Mouse (Mus musculus) neural tube, embryonic 14.5 days (tissue): ENCODE results near the gene Ranbp10. TPM values are rescaled to one million over a fixed set of nuclear protein-coding genes. Genes with fewer than 3 reads are reported as not detected.
A peak's percentile ranks its signal among the peaks of the same experiment; 100 is the strongest.

ENCODE experiments used
- ATAC-seq: fragments of 200-750 bp; cut with Nextera tagmentation; 2 replicates; pipeline ENCODE4 v1.8.0; 2017; ENCODE audit warnings: low read depth, mild to moderate bottlenecking, moderate TSS enrichment, moderate library complexity
- H3K27ac ChIP-seq: fragments of 300-500 bp; sonication (generic); 2 replicates; pipeline ENCODE4 v1.5.1; 2014; ENCODE audit warnings: low read depth, mild to moderate bottlenecking, control low read depth, low read length, moderate library complexity, mixed read lengths
- H3K27me3 ChIP-seq: fragments of 300-500 bp; sonication (generic); 2 replicates; pipeline ENCODE4 v1.6.1; 2014; ENCODE audit warnings: low read length; ENCODE audit not compliant: control insufficient read depth, insufficient read depth
- H3K36me3 ChIP-seq: fragments of 300-500 bp; sonication (generic); 2 replicates; pipeline ENCODE4 v1.6.1; 2014; ENCODE audit warnings: low read length, mixed read lengths; ENCODE audit not compliant: control insufficient read depth, insufficient read depth
- H3K4me1 ChIP-seq: fragments of 300-500 bp; sonication (generic); 2 replicates; pipeline ENCODE4 v1.6.1; 2014; ENCODE audit warnings: low read length; ENCODE audit not compliant: control insufficient read depth, insufficient read depth
- H3K4me2 ChIP-seq: fragments of 300-500 bp; sonication (generic); 2 replicates; pipeline ENCODE4 v1.6.1; 2014; ENCODE audit warnings: mild to moderate bottlenecking, low read depth, low read length, control low read depth
- H3K4me3 ChIP-seq: fragments of 300-500 bp; sonication (generic); 2 replicates; pipeline ENCODE4 v1.5.1; 2014; ENCODE audit warnings: low read depth, low read length, control low read depth, mixed read lengths
- H3K9ac ChIP-seq: fragments of 300-500 bp; sonication (generic); replicated peaks from 2 replicates; pipeline ENCODE4 v1.6.1; 2014; ENCODE audit warnings: low read depth, mild to moderate bottlenecking, control low read depth, low read length, mixed read lengths
- H3K9me3 ChIP-seq: fragments of 300-500 bp; sonication (generic); 2 replicates; pipeline ENCODE4 v1.6.1; 2016; ENCODE audit warnings: low read length; ENCODE audit not compliant: control insufficient read depth
- WGBS: fragments of 180-500 bp; shearing (Covaris S2); extraction: QIAGEN DNeasy Blood & Tissue Kit; methylation state at CpG from one replicate; pipeline ENCODE4 v1.1.7; 2014; 5-methylcytosine and 5-hydroxymethylcytosine counted together
- polyA plus RNA-seq: library from polyadenylated mRNA; unstranded; fragments of >200 nt; fragmentation: Nextera tagmentation; extraction: Ambion mirVana; gene quantifications from 2 replicates; pipeline ENCODE4 v1.2.1, GENCODE M21; 2014

Gene Ranbp10
- polyA plus RNA-seq, 1 experiment from 2014 or later: 14.7 TPM

GRCm38 (mm10) chr8:105788927-105789326, 38.2 kb downstream of the Ranbp10 start:
- Histone ChIP-seq H3K9me3 (no peaks in the 10 kb centered on the region), H3K27me3 (no peaks in the 10 kb centered on the region), H3K9ac (no peak overlapping the region), H3K4me3 (no peak overlapping the region), H3K4me2 (no peak overlapping the region), H3K27ac (no peak overlapping the region), H3K4me1 (no peaks in the 10 kb centered on the region), H3K36me3 (peaks cover 5% of the 10 kb centered on the region; the same call in 1 of the 2 replicates)
- 67% methylated on average over 4 of the region's 4 CpGs for WGBS
- ATAC-seq: no peak

- no peak overlapping the region for H3K4me2 ChIP-seq
- peaks cover 5% of the 10 kb centered on the region; the same call in 1 of the 2 replicates for H3K36me3 ChIP-seq
- H3K27ac ChIP-seq: no peak overlapping the region
- H3K4me3 ChIP-seq: no peak overlapping the region
- no peaks in the 10 kb centered on the region for H3K4me1 ChIP-seq
- 93% methylated on average over 2 of the region's 2 CpGs for whole genome bisulfite sequencing
- no peak for ATAC-seq
- no peaks in the 10 kb centered on the region for H3K27me3 ChIP-seq
- H3K9me3 ChIP-seq: no peaks in the 10 kb centered on the region
- H3K9ac ChIP-seq: no peak overlapping the region
Observed at GRCm38 (mm10) chr8:105788241-105788640, 38.9 kb downstream of the Ranbp10 start.

- Histone ChIP-seq H3K4me1 (no peaks in the 10 kb centered on the region), H3K36me3 (peaks cover 30% of the 10 kb centered on the region), H3K4me2 (no peak overlapping the region), H3K27me3 (no peaks in the 10 kb centered on the region), H3K4me3 (no peak overlapping the region), H3K9me3 (no peaks in the 10 kb centered on the region), H3K9ac (no peak overlapping the region), H3K27ac (no peak overlapping the region)
- ATAC-seq: no peak
- WGBS: 95% methylated on average over 5 of the region's 5 CpGs
Observed at GRCm38 (mm10) chr8:105780298-105780697, 46.9 kb downstream of the Ranbp10 start.

- Histone ChIP-seq H3K4me2 (no peak overlapping the region), H3K4me1 (no peaks in the 10 kb centered on the region), H3K36me3 (peaks cover 49% of the 10 kb centered on the region), H3K9ac (no peak overlapping the region), H3K27ac (no peak overlapping the region), H3K27me3 (no peaks in the 10 kb centered on the region), H3K9me3 (no peaks in the 10 kb centered on the region), H3K4me3 (no peak overlapping the region)
- no peak for ATAC-seq
- 96% methylated on average over 2 of the region's 2 CpGs for WGBS
Observed at GRCm38 (mm10) chr8:105777833-105778232, 49.3 kb downstream of the Ranbp10 start.

GRCm38 (mm10) chr8:105774498-105774897, 52.7 kb downstream of the Ranbp10 start:
- Histone ChIP-seq H3K4me2 (no peak overlapping the region), H3K27me3 (no peaks in the 10 kb centered on the region), H3K36me3 (peaks cover 75% of the 10 kb centered on the region), H3K4me1 (no peaks in the 10 kb centered on the region), H3K9ac (no peak overlapping the region), H3K27ac (no peak overlapping the region), H3K9me3 (no peaks in the 10 kb centered on the region), H3K4me3 (no peak overlapping the region)
- 97% methylated on average over 5 of the region's 5 CpGs for WGBS
- ATAC-seq: no peak

GRCm38 (mm10) chr8:105773441-105773861, 53.7 kb downstream of the Ranbp10 start:
- no peak overlapping the region for H3K27ac ChIP-seq
- ATAC-seq: no peak
- 96% methylated on average over 1 of the region's 1 CpGs for WGBS
- H3K27me3 ChIP-seq: no peaks in the 10 kb centered on the region
- no peaks in the 10 kb centered on the region for H3K9me3 ChIP-seq
- H3K4me3 ChIP-seq: no peak overlapping the region
- H3K36me3 ChIP-seq: peaks cover 80% of the 10 kb centered on the region
- no peak overlapping the region for H3K4me2 ChIP-seq
- no peaks in the 10 kb centered on the region for H3K4me1 ChIP-seq
- no peak overlapping the region for H3K9ac ChIP-seq

- Histone ChIP-seq H3K9me3 (no peaks in the 10 kb centered on the region), H3K4me3 (no peak overlapping the region), H3K36me3 (peaks cover 76% of the 10 kb centered on the region), H3K27me3 (no peaks in the 10 kb centered on the region), H3K9ac (no peak overlapping the region), H3K27ac (no peak overlapping the region), H3K4me2 (no peak overlapping the region), H3K4me1 (no peaks in the 10 kb centered on the region)
- no peak for ATAC-seq
- WGBS: 95% methylated on average over 12 of the region's 12 CpGs
Observed at GRCm38 (mm10) chr8:105771398-105772175, 55.6 kb downstream of the Ranbp10 start.

GRCm38 (mm10) chr8:105770609-105771008, 56.5 kb downstream of the Ranbp10 start:
- no peak overlapping the region for H3K27ac ChIP-seq
- no peaks in the 10 kb centered on the region for H3K9me3 ChIP-seq
- no peak overlapping the region for H3K4me2 ChIP-seq
- H3K4me3 ChIP-seq: no peak overlapping the region
- H3K27me3 ChIP-seq: no peaks in the 10 kb centered on the region
- 0 out of 2 replicates have a peak, but pooled peaks have one; percentile 34 for ATAC-seq
- no peak overlapping the region for H3K9ac ChIP-seq
- peaks cover 71% of the 10 kb centered on the region for H3K36me3 ChIP-seq
- no peaks in the 10 kb centered on the region for H3K4me1 ChIP-seq
- WGBS: 100% methylated on average over 1 of the region's 1 CpGs

GRCm38 (mm10) chr8:105768485-105769257, 58.5 kb downstream of the Ranbp10 start:
- WGBS: 94% methylated on average over 5 of the region's 5 CpGs
- H3K9me3 ChIP-seq: no peaks in the 10 kb centered on the region
- H3K4me2 ChIP-seq: no peak overlapping the region
- no peaks in the 10 kb centered on the region for H3K27me3 ChIP-seq
- no peaks in the 10 kb centered on the region for H3K4me1 ChIP-seq
- peaks cover 52% of the 10 kb centered on the region for H3K36me3 ChIP-seq
- H3K9ac ChIP-seq: no peak overlapping the region
- no peak overlapping the region for H3K27ac ChIP-seq
- no peak for ATAC-seq
- no peak overlapping the region for H3K4me3 ChIP-seq
